Mouse (Mus musculus) cortical plate, adult 2 months (tissue): ENCODE results near the gene Peli2.

Source experiments
- CTCF ChIP-seq: fragments of 200-500 bp; IDR thresholded peaks from 2 replicates; pipeline ENCODE4 v1.5.1; 2011; ENCODE audit warnings: mild to moderate bottlenecking, control low read depth, low read length; ENCODE audit not compliant: insufficient read depth; ENCODE audit errors: extremely low read depth
- POLR2A ChIP-seq: fragments of 200-500 bp; IDR thresholded peaks from 2 replicates; pipeline ENCODE4 v1.6.1; 2011; ENCODE audit warnings: mild to moderate bottlenecking, low read length, control low read depth; ENCODE audit not compliant: insufficient read depth; ENCODE audit errors: extremely low read depth

DNA sequence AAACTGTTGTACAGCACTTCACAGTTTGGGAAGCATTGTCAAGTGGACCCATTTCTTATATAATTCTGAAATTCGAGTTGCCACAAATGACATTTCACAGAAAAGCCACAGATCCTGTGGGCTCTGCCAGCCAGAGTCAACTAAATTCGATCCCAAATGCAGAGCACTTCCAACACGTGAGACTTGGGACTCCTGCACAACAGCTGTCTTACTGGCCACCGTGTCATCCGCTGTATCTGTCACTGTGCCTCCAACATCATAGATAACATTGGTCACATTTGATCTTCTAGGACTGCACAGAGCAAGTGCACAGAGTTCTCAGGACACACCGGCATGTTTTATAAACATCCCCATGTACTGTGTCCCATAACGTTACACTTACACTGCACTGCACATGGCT, 14.2 kb upstream of the Peli2 start:
- TF ChIP-seq CTCF (no peak), POLR2A (no peak)
